In genomic region chr4:89391463-89392308, GRCm38 (mm10) we compare ENCODE assay signal across 25 mouse cellular contexts.
"Had no signal": no experiment of that assay in that cellular context is flagged by ENCODE, and none has a peak within 500 bp of the region (broad histone marks: within the 10 kb centered on the region; RNA-seq: fewer than 3 reads in every experiment).

No protein-coding gene starts in this region.

- H3K27ac ChIP-seq: heart, embryonic 10.5 days; hindbrain, embryonic 13.5 days; hindbrain, embryonic 15.5 days; hindbrain, postnatal 0 days; intestine, embryonic 15.5 days; layer of hippocampus, adult 2 months; left cerebral cortex, adult 2 months; limb, embryonic 10.5 days; limb, embryonic 12.5 days; liver, embryonic 13.5 days; liver, embryonic 15.5 days had no signal

- H3K4me3 ChIP-seq: heart, embryonic 10.5 days; heart, embryonic 12.5 days; hindbrain, embryonic 13.5 days; hindbrain, embryonic 15.5 days; intestine, embryonic 15.5 days; layer of hippocampus, adult 2 months; left cerebral cortex, adult 2 months; limb, embryonic 10.5 days; limb, embryonic 12.5 days; liver, embryonic 13.5 days; liver, embryonic 15.5 days had no signal

- DNase-seq: gastrocnemius, postnatal 10 days; gastrocnemius, postnatal 25 days; heart, adult 18-20 months; heart, postnatal 10 days; heart, postnatal 4 days; kidney, adult 18-20 months; kidney, adult 8-10 months; kidney, postnatal 10 days; kidney, postnatal 25 days; kidney, postnatal 4 days; liver; liver, embryonic 13.5 days; liver, postnatal 0 days had no signal

- H3K27me3 ChIP-seq: heart, embryonic 12.5 days; hindbrain, embryonic 13.5 days; hindbrain, embryonic 15.5 days; intestine, embryonic 15.5 days; limb, embryonic 12.5 days; liver, embryonic 13.5 days; liver, embryonic 15.5 days had no signal

- H3K4me1 ChIP-seq: heart, embryonic 12.5 days; hindbrain, embryonic 13.5 days; hindbrain, embryonic 15.5 days; limb, embryonic 10.5 days; limb, embryonic 12.5 days; liver, embryonic 15.5 days had no signal

- H3K4me2 ChIP-seq: heart, embryonic 12.5 days; hindbrain, embryonic 13.5 days; hindbrain, embryonic 15.5 days; intestine, embryonic 15.5 days; limb, embryonic 12.5 days; liver, embryonic 11.5 days; liver, embryonic 13.5 days; liver, embryonic 15.5 days had no signal

- H3K9ac ChIP-seq: heart, embryonic 12.5 days; hindbrain, embryonic 13.5 days; hindbrain, embryonic 15.5 days; intestine, embryonic 15.5 days; limb, embryonic 12.5 days; liver, embryonic 13.5 days; liver, embryonic 15.5 days; liver, postnatal 0 days had no signal

- H3K36me3 ChIP-seq: heart, embryonic 10.5 days; heart, embryonic 12.5 days; hindbrain, embryonic 13.5 days; hindbrain, embryonic 15.5 days; intestine, embryonic 15.5 days; limb, embryonic 10.5 days; limb, embryonic 12.5 days; liver, embryonic 13.5 days; liver, embryonic 15.5 days had no signal

- H3K9me3 ChIP-seq: heart, embryonic 10.5 days; heart, embryonic 12.5 days; hindbrain, embryonic 13.5 days; hindbrain, embryonic 15.5 days; intestine, embryonic 15.5 days; limb, embryonic 10.5 days; limb, embryonic 12.5 days; liver, embryonic 13.5 days; liver, embryonic 15.5 days had no signal
